Mouse (Mus musculus) thymus, adult 2 months (tissue): Measurements from ENCODE around the gene Osbpl3. TPM values are rescaled to one million over a fixed set of nuclear protein-coding genes. Genes with fewer than 3 reads are reported as not detected.

ENCODE experiments used
- DNase-seq: peaks from one replicate; pipeline ENCODE4 v3.0.0; 2021
- H3K27ac ChIP-seq: fragments of 200-500 bp; 2 replicates; pipeline ENCODE4 v1.5.1; 2012; ENCODE audit warnings: low read length, control low read depth; ENCODE audit not compliant: control insufficient read depth, insufficient read depth
- H3K27me3 ChIP-seq: fragments of 200-500 bp; 2 replicates; pipeline ENCODE4 v1.6.1; 2012; ENCODE audit warnings: mild to moderate bottlenecking, low read length, moderate library complexity, mixed read lengths; ENCODE audit not compliant: control insufficient read depth, insufficient read depth
- H3K36me3 ChIP-seq: fragments of 200-500 bp; 2 replicates; pipeline ENCODE4 v1.6.1; 2012; ENCODE audit warnings: mild to moderate bottlenecking, low read length, moderate library complexity; ENCODE audit not compliant: control insufficient read depth, insufficient read depth
- H3K4me1 ChIP-seq: fragments of 200-500 bp; replicated peaks from 2 replicates; pipeline ENCODE4 v1.6.1; 2012; ENCODE audit warnings: low read length; ENCODE audit not compliant: control insufficient read depth, insufficient read depth
- H3K4me3 ChIP-seq: fragments of 200-500 bp; 2 replicates; pipeline ENCODE4 v1.5.1; 2012; ENCODE audit warnings: mild to moderate bottlenecking, low read length, control low read depth, moderate library complexity; ENCODE audit not compliant: control insufficient read depth, insufficient read depth
- CTCF ChIP-seq: fragments of 200-500 bp; IDR thresholded peaks from 2 replicates; pipeline ENCODE4 v1.5.1; 2012; ENCODE audit warnings: mild to moderate bottlenecking, control low read depth, low read length, moderate library complexity, borderline replicate concordance; ENCODE audit not compliant: control insufficient read depth, poor library complexity, insufficient read depth; ENCODE audit errors: extremely low read depth
- POLR2A ChIP-seq: fragments of 200-500 bp; IDR thresholded peaks from 2 replicates; pipeline ENCODE4 v1.6.1; 2012; ENCODE audit warnings: mild to moderate bottlenecking, low read length, control low read depth, moderate library complexity; ENCODE audit not compliant: control insufficient read depth, poor library complexity, insufficient read depth; ENCODE audit errors: extremely low read depth
- WGBS: fragments of 180-500 bp; shearing (Covaris S2); methylation state at CpG from one replicate; pipeline ENCODE4 v1.1.7; 2018; 5-methylcytosine and 5-hydroxymethylcytosine counted together
- polyA plus RNA-seq: library from polyadenylated mRNA; depleted of rRNA; stranded (reverse); fragments of >200 nt; gene quantifications from 2 replicates; pipeline ENCODE4 v1.2.3, GENCODE M21; 2012

The Osbpl3 gene
- polyA plus RNA-seq, 1 experiment, result 6.7 TPM

- no peak overlapping the region for H3K27ac ChIP-seq
- no peaks in the 10 kb centered on the region for H3K36me3 ChIP-seq
- no peaks in the 10 kb centered on the region for H3K27me3 ChIP-seq
- TF ChIP-seq POLR2A, result no peak
- no peak for TF ChIP-seq CTCF
- WGBS, result 94% methylated on average over 9 of the region's 9 CpGs
- H3K4me3 ChIP-seq, result no peak overlapping the region
- H3K4me1 ChIP-seq, result no peaks in the 10 kb centered on the region
- no peak for DNase-seq
These were observed 33.4 kb upstream of the Osbpl3 start for GRCm38 (mm10) chr6:50489380-50489779.

- Histone ChIP-seq H3K27me3 (no peaks in the 10 kb centered on the region), H3K4me3 (no peak overlapping the region), H3K4me1 (no peaks in the 10 kb centered on the region), H3K27ac (no peak overlapping the region), H3K36me3 (no peaks in the 10 kb centered on the region)
- 97% methylated on average over 11 of the region's 11 CpGs for WGBS
- TF ChIP-seq POLR2A (no peak), CTCF (no peak)
- DNase-seq, result no peak
These were observed 30.3 kb upstream of the Osbpl3 start for GRCm38 (mm10) chr6:50486035-50486902.

GRCm38 (mm10) chr6:50483426-50483825 is 27.4 kb upstream of the Osbpl3 start:
- Histone ChIP-seq H3K36me3 (no peaks in the 10 kb centered on the region), H3K4me1 (no peaks in the 10 kb centered on the region), H3K27me3 (no peaks in the 10 kb centered on the region), H3K27ac (no peak overlapping the region), H3K4me3 (no peak overlapping the region)
- TF ChIP-seq POLR2A (no peak), CTCF (no peak)
- no peak for DNase-seq
- whole genome bisulfite sequencing, result 70% methylated on average over 3 of the region's 3 CpGs

GRCm38 (mm10) chr6:50481460-50481859 is 25.5 kb upstream of the Osbpl3 start:
- TF ChIP-seq POLR2A, result no peak
- no peak for TF ChIP-seq CTCF
- WGBS, result 95% methylated on average over 5 of the region's 5 CpGs
- H3K27ac ChIP-seq, result no peak overlapping the region
- no peaks in the 10 kb centered on the region; the same call in 1 of the 2 replicates for H3K27me3 ChIP-seq
- H3K4me1 ChIP-seq, result no peaks in the 10 kb centered on the region
- no peaks in the 10 kb centered on the region for H3K36me3 ChIP-seq
- no peak overlapping the region for H3K4me3 ChIP-seq
- no peak for DNase-seq

GRCm38 (mm10) chr6:50466451-50466850 is 10.4 kb upstream of the Osbpl3 start:
- WGBS, result 87% methylated on average over 3 of the region's 3 CpGs

GRCm38 (mm10) chr6:50464690-50465485 is 8.9 kb upstream of the Osbpl3 start:
- Histone ChIP-seq H3K27ac (no peak overlapping the region), H3K4me3 (no peak overlapping the region), H3K36me3 (no peaks in the 10 kb centered on the region), H3K4me1 (no peaks in the 10 kb centered on the region), H3K27me3 (no peaks in the 10 kb centered on the region)
- 92% methylated on average over 9 of the region's 9 CpGs for WGBS
- DNase-seq, result no peak
- TF ChIP-seq CTCF (no peak), POLR2A (no peak)

More at GRCm38 (mm10) chr6:50466451-50466850, 10.4 kb upstream of the Osbpl3 start:
- Histone ChIP-seq H3K27me3 (no peaks in the 10 kb centered on the region), H3K27ac (no peak overlapping the region), H3K36me3 (no peaks in the 10 kb centered on the region), H3K4me1 (no peaks in the 10 kb centered on the region), H3K4me3 (no peak overlapping the region)
- DNase-seq, result no peak
- no peak for TF ChIP-seq POLR2A
- no peak for TF ChIP-seq CTCF

GRCm38 (mm10) chr6:50462026-50462425 is 6.0 kb upstream of the Osbpl3 start:
- no peak for DNase-seq
- H3K27ac ChIP-seq, result no peak overlapping the region
- TF ChIP-seq POLR2A, result no peak
- TF ChIP-seq CTCF, result no peak
- no peaks in the 10 kb centered on the region for H3K27me3 ChIP-seq
- over 99% methylated on average over 4 of the region's 4 CpGs for WGBS
- no peak overlapping the region for H3K4me3 ChIP-seq
- H3K4me1 ChIP-seq, result no peaks in the 10 kb centered on the region
- H3K36me3 ChIP-seq, result no peaks in the 10 kb centered on the region
